ENCODE assay signal across 25 mouse cellular contexts in the genomic region with DNA sequence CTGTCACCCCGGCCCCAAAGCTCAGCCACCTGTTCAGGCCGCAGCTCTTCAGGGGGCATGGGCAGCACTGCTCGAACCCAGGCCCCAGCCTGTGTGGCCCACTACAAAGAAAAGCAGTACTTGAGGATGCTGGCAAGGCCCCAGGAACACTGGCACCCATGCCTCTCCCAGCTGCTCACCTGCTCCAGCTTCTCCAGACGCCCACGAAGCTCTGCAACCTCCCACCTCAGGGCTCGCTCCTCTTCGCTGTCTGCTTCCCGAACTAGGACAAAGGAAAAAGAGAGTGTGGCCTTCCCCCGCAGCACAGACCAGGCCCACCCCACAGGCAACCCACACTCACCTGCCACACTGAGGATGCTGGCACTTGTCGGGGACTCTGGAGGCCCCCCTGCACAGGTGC. TPM values are rescaled to one million over a fixed set of nuclear protein-coding genes. Genes with fewer than 3 reads are reported as not detected.
A peak's percentile ranks its signal among the peaks of the same experiment; 100 is the strongest.
DNase-seq lines count a peak whose midpoint lies in the region; ATAC-seq and TF ChIP-seq lines count a peak whose summit lies in the region.
"Had no signal": no experiment of that assay in that cellular context is flagged by ENCODE, and none has a peak within 500 bp of the region (broad histone marks: within the 10 kb centered on the region; RNA-seq: fewer than 3 reads in every experiment).

No protein-coding gene starts in this region.

- no peaks in the 10 kb centered on the region for H3K4me1 ChIP-seq in hindbrain, postnatal 0 days (ENCODE audit: insufficient read depth, low read length)
- peaks cover 1% of the 10 kb centered on the region for H3K4me1 ChIP-seq in hindbrain, embryonic 16.5 days (ENCODE audit: control insufficient read depth, insufficient read depth, low read depth, low read length)
- peaks cover 4% of the 10 kb centered on the region for H3K4me1 ChIP-seq in neural tube, embryonic 13.5 days (replicated peaks)
- H3K4me1 ChIP-seq in neural tube, embryonic 15.5 days, result peaks cover 4% of the 10 kb centered on the region
- H3K4me1 ChIP-seq in embryonic facial prominence, embryonic 13.5 days, result peaks cover under 1% of the 10 kb centered on the region; the same call in 1 of the 2 replicates
- H3K4me1 ChIP-seq: stomach, embryonic 15.5 days had no signal

- H3K27me3 ChIP-seq in hindbrain, postnatal 0 days (ENCODE audit: insufficient read depth, low read length), result no peaks in the 10 kb centered on the region
- H3K27me3 ChIP-seq in hindbrain, embryonic 16.5 days (replicated peaks; ENCODE audit: control insufficient read depth, insufficient read depth, low read length), result no peaks in the 10 kb centered on the region
- H3K27me3 ChIP-seq in neural tube, embryonic 13.5 days, result no peaks in the 10 kb centered on the region
- H3K27me3 ChIP-seq in neural tube, embryonic 15.5 days (replicated peaks), result no peaks in the 10 kb centered on the region
- no peaks in the 10 kb centered on the region for H3K27me3 ChIP-seq in embryonic facial prominence, embryonic 13.5 days
- H3K27me3 ChIP-seq: forebrain, embryonic 13.5 days; heart, embryonic 15.5 days; hindbrain, embryonic 15.5 days; limb, embryonic 13.5 days; midbrain, embryonic 15.5 days; neural tube, embryonic 12.5 days; stomach, embryonic 15.5 days had no signal

- H3K9me3 ChIP-seq in hindbrain, postnatal 0 days (ENCODE audit: low read length), result no peaks in the 10 kb centered on the region
- no peaks in the 10 kb centered on the region for H3K9me3 ChIP-seq in hindbrain, embryonic 16.5 days (ENCODE audit: control insufficient read depth, low read length)
- no peaks in the 10 kb centered on the region for H3K9me3 ChIP-seq in neural tube, embryonic 13.5 days
- no peaks in the 10 kb centered on the region for H3K9me3 ChIP-seq in neural tube, embryonic 15.5 days (replicated peaks)
- H3K9me3 ChIP-seq in embryonic facial prominence, embryonic 13.5 days, result no peaks in the 10 kb centered on the region
- H3K9me3 ChIP-seq: forebrain, embryonic 13.5 days; heart, embryonic 15.5 days; hindbrain, embryonic 15.5 days; limb, embryonic 13.5 days; midbrain, embryonic 15.5 days; neural tube, embryonic 12.5 days; stomach, embryonic 15.5 days had no signal

- H3K27ac ChIP-seq in hindbrain, postnatal 0 days, result no peak overlapping the region
- no peak overlapping the region for H3K27ac ChIP-seq in hindbrain, embryonic 16.5 days (ENCODE audit: low read depth, low read length)
- 0 out of 2 replicates have a peak overlapping the region, but pooled peaks have one; percentile 3 for H3K27ac ChIP-seq in neural tube, embryonic 13.5 days (replicated peaks)
- no peak overlapping the region for H3K27ac ChIP-seq in neural tube, embryonic 15.5 days (replicated peaks)
- H3K27ac ChIP-seq in embryonic facial prominence, embryonic 13.5 days, result no peak overlapping the region
- H3K27ac ChIP-seq: forebrain, embryonic 13.5 days; heart, embryonic 15.5 days; hindbrain, embryonic 15.5 days; limb, embryonic 13.5 days; midbrain, embryonic 15.5 days; neural tube, embryonic 12.5 days; stomach, embryonic 15.5 days had no signal

- H3K4me2 ChIP-seq in hindbrain, postnatal 0 days (ENCODE audit: low read depth, low read length), result no peak overlapping the region
- no peak overlapping the region for H3K4me2 ChIP-seq in hindbrain, embryonic 16.5 days (ENCODE audit: low read length)
- H3K4me2 ChIP-seq in neural tube, embryonic 13.5 days, result peak overlapping the region; percentile 26; the same call in 1 of the 2 replicates
- no peak overlapping the region for H3K4me2 ChIP-seq in neural tube, embryonic 15.5 days
- no peak overlapping the region for H3K4me2 ChIP-seq in embryonic facial prominence, embryonic 13.5 days
- H3K4me2 ChIP-seq: forebrain, embryonic 13.5 days; heart, embryonic 15.5 days; hindbrain, embryonic 15.5 days; limb, embryonic 13.5 days; midbrain, embryonic 15.5 days; neural tube, embryonic 12.5 days; stomach, embryonic 15.5 days had no signal

- H3K9ac ChIP-seq in hindbrain, postnatal 0 days (replicated peaks; ENCODE audit: low read length), result no peak overlapping the region
- H3K9ac ChIP-seq in hindbrain, embryonic 16.5 days (ENCODE audit: low read depth, low read length), result no peak overlapping the region
- H3K9ac ChIP-seq in neural tube, embryonic 13.5 days, result no peak overlapping the region
- no peak overlapping the region for H3K9ac ChIP-seq in neural tube, embryonic 15.5 days (replicated peaks)
- 0 out of 2 replicates have a peak overlapping the region, but pooled peaks have one; percentile 11 for H3K9ac ChIP-seq in embryonic facial prominence, embryonic 13.5 days
- H3K9ac ChIP-seq: forebrain, embryonic 13.5 days; heart, embryonic 15.5 days; hindbrain, embryonic 15.5 days; limb, embryonic 13.5 days; midbrain, embryonic 15.5 days; neural tube, embryonic 12.5 days; stomach, embryonic 15.5 days had no signal

- no peak for TF ChIP-seq CTCF in hindbrain, postnatal 0 days (IDR thresholded peaks at IDR 0.05; ENCODE audit: low read depth)

- ATAC-seq in hindbrain, postnatal 0 days, result no peak
- ATAC-seq in hindbrain, embryonic 16.5 days, result no peak
- no peak for ATAC-seq in neural tube, embryonic 13.5 days (ENCODE audit: low read depth)
- ATAC-seq in neural tube, embryonic 15.5 days (ENCODE audit: low FRiP score), result no peak
- no peak for ATAC-seq in embryonic facial prominence, embryonic 13.5 days (ENCODE audit: insufficient number of reproducible peaks, insufficient read depth, low FRiP score, low TSS enrichment, low read depth)
- ATAC-seq: forebrain, embryonic 13.5 days; intestine, embryonic 16.5 days; midbrain, embryonic 15.5 days had no signal

- DNase-seq in hindbrain, postnatal 0 days (ENCODE audit: low spot score), result peak; percentile 1
- no peak for DNase-seq in heart, adult 18-20 months
- DNase-seq in urinary bladder, postnatal 4 days (ENCODE audit: low spot score in 2 of 2), result no peak
- DNase-seq: adrenal gland, adult 8-10 months; cerebellum, adult 18-20 months; cerebellum, postnatal 14 days; gastrocnemius, postnatal 25 days; heart, postnatal 36 days; kidney, adult 9 months; kidney, postnatal 14 days; lung, adult 2 months; lung, postnatal 14 days; thymus, adult 18-20 months had no signal

- H3K4me3 ChIP-seq in hindbrain, postnatal 0 days (ENCODE audit: low read length), result no peak overlapping the region
- H3K4me3 ChIP-seq in hindbrain, embryonic 16.5 days (ENCODE audit: low read length), result no peak overlapping the region
- no peak overlapping the region for H3K4me3 ChIP-seq in neural tube, embryonic 13.5 days
- no peak overlapping the region for H3K4me3 ChIP-seq in neural tube, embryonic 15.5 days (replicated peaks)
- H3K4me3 ChIP-seq in embryonic facial prominence, embryonic 13.5 days, result no peak overlapping the region
- H3K4me3 ChIP-seq: forebrain, embryonic 13.5 days; heart, embryonic 15.5 days; hindbrain, embryonic 15.5 days; limb, embryonic 13.5 days; midbrain, embryonic 15.5 days; neural tube, embryonic 12.5 days; stomach, embryonic 15.5 days had no signal

- H3K36me3 ChIP-seq in hindbrain, postnatal 0 days (ENCODE audit: insufficient read depth, low read length), result peaks cover 40% of the 10 kb centered on the region
- peaks cover 25% of the 10 kb centered on the region for H3K36me3 ChIP-seq in hindbrain, embryonic 16.5 days (ENCODE audit: control insufficient read depth, insufficient read depth, low read length)
- H3K36me3 ChIP-seq in neural tube, embryonic 13.5 days, result peaks cover 74% of the 10 kb centered on the region
- peaks cover 65% of the 10 kb centered on the region for H3K36me3 ChIP-seq in neural tube, embryonic 15.5 days
- H3K36me3 ChIP-seq in embryonic facial prominence, embryonic 13.5 days, result peaks cover 71% of the 10 kb centered on the region

- 93% methylated on average over 10 of the region's 10 CpGs for WGBS in hindbrain, postnatal 0 days
- WGBS in hindbrain, embryonic 16.5 days, result 92% methylated on average over 10 of the region's 10 CpGs
- WGBS in neural tube, embryonic 13.5 days, result 93% methylated on average over 10 of the region's 10 CpGs
- WGBS in neural tube, embryonic 15.5 days, result 86% methylated on average over 10 of the region's 10 CpGs
- 90% methylated on average over 10 of the region's 10 CpGs for WGBS in embryonic facial prominence, embryonic 13.5 days

RNA-seq across cellular contexts. Expression of a gene that starts 1.9 kb away (rescaled TPM):
- 3.5 and 5.9 TPM in 2 replicates for total RNA-seq in hindbrain, postnatal 0 days (2014; rRNA removed)
- 6.5 and 7.4 TPM in 2 replicates for polyA plus RNA-seq in hindbrain, postnatal 0 days (2015; fragmentation: Nextera tagmentation; extraction: Ambion mirVana)
- polyA plus RNA-seq in hindbrain, embryonic 16.5 days (2015; fragmentation: Nextera tagmentation; extraction: Ambion mirVana), result 8.3 and 9.5 TPM in 2 replicates
- polyA plus RNA-seq in neural tube, embryonic 13.5 days (2015; fragmentation: Nextera tagmentation; extraction: Ambion mirVana), result 21.8 and 28.4 TPM in 2 replicates
- polyA plus RNA-seq in neural tube, embryonic 15.5 days (2015; fragmentation: Nextera tagmentation; extraction: Ambion mirVana), result 12.3 and 14.9 TPM in 2 replicates
- 7.5 and 10.2 TPM in 2 replicates for polyA plus RNA-seq in embryonic facial prominence, embryonic 13.5 days (2015; fragmentation: Nextera tagmentation; extraction: Ambion mirVana)
- 1 to 10 TPM in 1 of 2 experiments, under 1 TPM in 1; 0.85 to 1.1 TPM for total RNA-seq in heart, adult 18-20 months (2021)

RNA-seq across cellular contexts. Expression of a gene that starts 9.8 kb away (rescaled TPM):
- 306 and 322 TPM in 2 replicates for total RNA-seq in hindbrain, postnatal 0 days (2014; rRNA removed)
- polyA plus RNA-seq in hindbrain, postnatal 0 days (2015; fragmentation: Nextera tagmentation; extraction: Ambion mirVana), result 97.7 and 98.4 TPM in 2 replicates
- polyA plus RNA-seq in hindbrain, embryonic 16.5 days (2015; fragmentation: Nextera tagmentation; extraction: Ambion mirVana), result 122 and 128 TPM in 2 replicates
- polyA plus RNA-seq in neural tube, embryonic 13.5 days (2015; fragmentation: Nextera tagmentation; extraction: Ambion mirVana), result 89.5 and 99.6 TPM in 2 replicates
- polyA plus RNA-seq in neural tube, embryonic 15.5 days (2015; fragmentation: Nextera tagmentation; extraction: Ambion mirVana), result 109 and 133 TPM in 2 replicates
- 50.7 and 57.5 TPM in 2 replicates for polyA plus RNA-seq in embryonic facial prominence, embryonic 13.5 days (2015; fragmentation: Nextera tagmentation; extraction: Ambion mirVana)
- total RNA-seq in heart, adult 18-20 months (2021), result 10 to 100 TPM; 67.9 to 72.4 TPM

RNA-seq across cellular contexts. Expression of a gene that starts 10.3 kb away (rescaled TPM):
- 61.9 and 65.3 TPM in 2 replicates for total RNA-seq in hindbrain, postnatal 0 days (2014; rRNA removed)
- 223 and 233 TPM in 2 replicates for polyA plus RNA-seq in hindbrain, postnatal 0 days (2015; fragmentation: Nextera tagmentation; extraction: Ambion mirVana)
- 281 and 296 TPM in 2 replicates for polyA plus RNA-seq in hindbrain, embryonic 16.5 days (2015; fragmentation: Nextera tagmentation; extraction: Ambion mirVana)
- 260 and 270 TPM in 2 replicates for polyA plus RNA-seq in neural tube, embryonic 13.5 days (2015; fragmentation: Nextera tagmentation; extraction: Ambion mirVana)
- polyA plus RNA-seq in neural tube, embryonic 15.5 days (2015; fragmentation: Nextera tagmentation; extraction: Ambion mirVana), result 256 and 280 TPM in 2 replicates
- polyA plus RNA-seq in embryonic facial prominence, embryonic 13.5 days (2015; fragmentation: Nextera tagmentation; extraction: Ambion mirVana), result 130 and 132 TPM in 2 replicates
- 10 to 100 TPM; 40.9 to 43.3 TPM for total RNA-seq in heart, adult 18-20 months (2021)

RNA-seq across cellular contexts. Expression of a gene that starts 14.5 kb away (rescaled TPM):
- 33.6 and 42.3 TPM in 2 replicates for total RNA-seq in hindbrain, postnatal 0 days (2014; rRNA removed)
- polyA plus RNA-seq in hindbrain, postnatal 0 days (2015; fragmentation: Nextera tagmentation; extraction: Ambion mirVana), result 17.9 and 20.0 TPM in 2 replicates
- 19.9 and 23.5 TPM in 2 replicates for polyA plus RNA-seq in hindbrain, embryonic 16.5 days (2015; fragmentation: Nextera tagmentation; extraction: Ambion mirVana)
- polyA plus RNA-seq in neural tube, embryonic 13.5 days (2015; fragmentation: Nextera tagmentation; extraction: Ambion mirVana), result 23.7 and 25.0 TPM in 2 replicates
- polyA plus RNA-seq in neural tube, embryonic 15.5 days (2015; fragmentation: Nextera tagmentation; extraction: Ambion mirVana), result 20.1 and 21.3 TPM in 2 replicates
- 21.6 and 22.2 TPM in 2 replicates for polyA plus RNA-seq in embryonic facial prominence, embryonic 13.5 days (2015; fragmentation: Nextera tagmentation; extraction: Ambion mirVana)
- total RNA-seq in heart, adult 18-20 months (2021), result 10 to 100 TPM; 55.5 to 55.8 TPM

RNA-seq across cellular contexts. Expression of a gene that starts 15.5 kb away (rescaled TPM):
- total RNA-seq in hindbrain, postnatal 0 days (2014; rRNA removed), result 7.5 and 8.1 TPM in 2 replicates
- polyA plus RNA-seq in hindbrain, postnatal 0 days (2015; fragmentation: Nextera tagmentation; extraction: Ambion mirVana), result 7.3 and 7.9 TPM in 2 replicates
- polyA plus RNA-seq in hindbrain, embryonic 16.5 days (2015; fragmentation: Nextera tagmentation; extraction: Ambion mirVana), result 6.8 and 8.1 TPM in 2 replicates
- 3.8 and 4.2 TPM in 2 replicates for polyA plus RNA-seq in neural tube, embryonic 13.5 days (2015; fragmentation: Nextera tagmentation; extraction: Ambion mirVana)
- 6.3 and 7.3 TPM in 2 replicates for polyA plus RNA-seq in neural tube, embryonic 15.5 days (2015; fragmentation: Nextera tagmentation; extraction: Ambion mirVana)
- 0.55 and 0.78 TPM in 2 replicates for polyA plus RNA-seq in embryonic facial prominence, embryonic 13.5 days (2015; fragmentation: Nextera tagmentation; extraction: Ambion mirVana)
- total RNA-seq in heart, adult 18-20 months (2021), result 1 to 10 TPM in 1 of 2 experiments, under 1 TPM in 1; 0.93 to 1.5 TPM
